Mouse (Mus musculus) WW6 (cell line): Measurements from ENCODE around the gene Ccdc27.

ENCODE experiments used
- DNase-seq: peaks from one replicate; pipeline ENCODE4 v3.0.0-alpha.2; 2013; ENCODE audit warnings: low read depth, low spot score

Ccdc27 gene

DNA sequence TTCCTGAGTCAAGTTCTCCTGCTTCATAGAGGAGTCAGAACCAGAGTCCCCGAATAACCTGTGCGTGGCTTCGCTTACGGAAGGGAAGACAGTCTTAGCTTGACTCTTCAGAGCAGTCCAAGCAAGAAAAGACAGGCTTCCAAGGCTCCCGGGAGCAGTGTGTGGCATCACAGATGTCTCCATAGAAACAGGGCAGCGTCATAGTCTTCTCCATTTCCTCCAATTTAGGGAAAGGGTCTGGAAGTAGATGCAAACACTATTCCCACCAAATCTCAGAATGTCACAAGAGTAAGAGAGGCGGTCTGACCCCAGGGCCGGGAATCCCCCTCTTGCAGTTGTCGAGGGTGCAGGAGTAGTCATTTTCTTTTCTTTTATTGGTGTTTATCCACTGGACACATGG, at the start of gene Ccdc27:
Ccdc27 (minus strand) TSS at position 101 of the 400 bp plus-strand sequence.
- DNase-seq, result no peak

DNA sequence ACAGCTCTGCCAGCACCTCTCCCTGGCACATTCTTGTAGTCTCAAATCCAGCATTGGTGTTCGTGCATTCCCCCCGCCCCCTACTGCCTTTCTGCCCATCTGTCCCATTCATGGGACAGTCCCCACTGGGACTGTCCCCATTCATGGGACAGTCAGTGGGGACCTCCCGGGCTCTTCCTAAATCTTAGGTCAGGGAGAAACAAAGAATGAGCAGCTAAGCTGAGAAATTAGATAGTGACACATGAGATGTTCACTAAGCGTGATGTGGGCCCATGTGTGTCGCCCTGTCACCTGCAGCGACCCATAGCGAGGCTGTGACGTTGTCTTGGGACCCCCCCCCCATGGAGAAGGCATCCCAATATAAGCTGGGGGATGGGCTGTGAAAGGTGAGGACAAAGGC, 48.9 kb upstream of the Ccdc27 start:
- DNase-seq, result no peak

DNA sequence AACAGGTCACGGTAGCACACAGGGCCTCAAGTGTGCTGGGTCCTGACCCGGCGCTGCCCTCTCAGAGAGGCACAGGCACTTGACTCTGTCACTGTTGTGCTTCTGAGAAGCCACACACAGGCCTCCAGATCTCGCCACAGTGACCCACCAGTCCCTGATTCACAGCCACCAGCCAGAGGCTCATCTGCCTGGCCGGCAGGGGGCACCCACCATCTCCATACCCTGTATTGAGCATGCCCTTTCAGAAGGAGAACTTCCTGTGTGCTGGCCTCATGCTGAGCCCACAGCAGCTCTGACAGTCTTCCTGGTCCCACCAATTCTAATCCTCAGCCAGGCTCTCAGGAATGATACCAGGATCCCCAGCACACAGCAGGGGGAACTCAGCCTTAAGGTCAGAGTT, 46.7 kb upstream of the Ccdc27 start:
- no peak for DNase-seq

DNA sequence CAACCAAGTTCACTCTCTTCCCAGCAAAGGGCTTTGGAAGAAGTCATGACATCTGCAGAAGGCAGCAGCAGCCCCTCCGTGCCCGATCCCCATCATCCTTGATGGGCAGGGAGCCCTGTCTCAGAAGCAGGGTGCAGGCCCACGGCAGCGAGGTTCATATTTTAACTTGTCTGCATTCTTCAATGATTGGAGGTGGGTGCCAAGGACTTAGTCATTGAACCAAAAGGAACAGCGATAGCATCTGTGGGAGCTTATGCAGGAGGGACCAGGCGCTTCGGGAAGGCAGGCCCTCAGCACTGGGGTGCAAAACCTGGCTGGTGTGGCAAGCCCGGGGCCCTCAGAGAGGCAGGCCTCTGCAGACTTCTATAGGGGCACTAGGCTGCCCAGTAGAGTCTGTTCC, 44.0 kb upstream of the Ccdc27 start:
- DNase-seq, result no peak

DNA sequence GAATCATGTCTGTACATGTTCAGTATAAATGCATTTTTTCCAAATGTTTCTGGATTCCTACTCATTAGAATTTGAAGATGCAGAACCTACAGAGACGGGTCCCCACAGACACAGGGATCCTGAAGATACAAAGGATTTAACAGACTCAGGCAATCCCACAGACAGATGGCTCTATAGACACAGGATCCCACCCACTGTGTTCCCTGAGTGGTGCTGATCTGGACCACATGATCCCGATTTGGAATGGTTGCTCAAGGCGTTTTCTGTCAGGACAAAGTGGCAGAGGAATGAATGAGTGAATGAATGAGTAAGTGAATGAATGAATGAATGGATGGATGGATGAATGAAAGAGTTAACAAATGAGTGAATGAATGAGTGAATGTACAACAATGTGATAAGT, 43.4 kb upstream of the Ccdc27 start:
- DNase-seq, result no peak

DNA sequence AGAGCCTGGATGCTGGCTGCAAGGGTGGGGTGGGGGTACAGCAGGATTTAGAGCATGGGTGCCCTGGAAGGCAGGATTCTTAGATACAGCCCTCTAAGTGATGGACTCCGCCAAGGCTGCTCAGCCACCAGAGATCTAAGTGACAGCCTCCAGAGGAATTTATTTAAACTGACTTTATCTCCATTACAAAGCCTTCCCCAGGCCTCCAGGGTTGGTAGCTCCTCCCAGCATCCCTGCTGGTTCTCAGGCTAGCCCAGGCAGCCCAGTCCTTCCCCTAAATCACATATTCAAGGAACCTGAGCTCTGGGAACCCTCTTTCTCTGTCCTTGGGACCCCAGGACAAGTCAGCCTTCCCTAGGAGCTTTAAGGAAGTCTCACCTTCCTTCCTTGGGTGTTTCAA, 39.5 kb upstream of the Ccdc27 start:
- peak; percentile 61 for DNase-seq

DNA sequence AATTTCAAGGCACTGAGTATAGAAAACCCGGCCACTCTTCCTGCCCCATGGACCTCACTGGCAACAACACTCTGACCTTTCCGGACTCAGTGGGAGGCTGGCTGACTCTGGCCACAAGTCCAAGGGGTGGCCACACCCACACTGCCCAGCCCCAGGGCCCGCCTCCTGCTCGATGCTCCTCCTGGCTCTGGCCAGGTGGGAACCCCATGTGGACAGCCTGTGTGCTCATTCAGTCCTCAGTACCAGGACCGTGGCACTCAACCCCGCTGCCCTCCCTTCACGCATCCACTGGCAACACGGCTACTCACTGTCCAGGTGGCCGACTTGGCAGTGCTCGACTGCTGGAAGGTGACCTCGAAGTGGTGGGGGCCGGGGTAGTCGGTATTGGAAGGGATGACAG, 38.5 kb upstream of the Ccdc27 start:
- no peak for DNase-seq

DNA sequence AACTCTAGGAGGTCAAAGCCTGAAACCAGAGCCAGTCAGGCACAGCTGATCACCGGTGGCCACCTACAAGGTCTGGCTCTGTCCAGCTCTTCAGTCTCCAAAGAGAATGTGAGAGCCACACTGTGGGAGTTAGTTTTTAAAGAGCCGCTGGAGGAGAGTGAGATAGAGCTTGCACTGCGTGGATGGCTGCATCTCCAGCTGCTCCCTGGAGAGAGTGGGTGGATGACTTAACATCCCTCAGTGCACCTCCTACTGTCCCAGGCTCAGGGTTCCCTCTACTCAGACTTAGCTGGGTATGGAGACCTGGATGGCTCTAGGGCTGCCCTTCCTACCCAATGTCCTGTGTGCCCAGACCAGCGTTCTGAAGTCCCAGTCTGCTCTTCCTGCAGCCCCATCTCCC, 37.7 kb upstream of the Ccdc27 start:
- DNase-seq, result no peak

DNA sequence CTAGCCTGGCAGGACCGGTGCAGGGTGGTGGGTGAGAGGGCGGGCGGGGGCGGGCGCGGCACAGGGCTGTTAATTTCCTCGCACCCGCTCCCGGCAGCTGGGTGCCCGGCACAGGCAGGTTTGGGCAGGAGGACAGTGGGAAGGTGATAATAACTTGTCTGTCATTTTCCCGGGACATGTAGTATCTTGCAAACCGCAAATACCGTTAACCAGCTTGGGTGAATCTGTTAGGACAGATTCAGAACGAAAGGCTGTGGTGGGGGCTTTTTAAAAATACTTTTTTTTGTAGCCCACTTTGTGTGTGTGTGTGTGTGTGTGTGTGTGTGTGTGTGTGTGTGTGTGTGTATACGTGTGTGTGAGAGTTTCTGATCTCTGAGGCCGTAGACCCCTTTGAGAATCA, 29.5 kb upstream of the Ccdc27 start:
- no peak for DNase-seq

DNA sequence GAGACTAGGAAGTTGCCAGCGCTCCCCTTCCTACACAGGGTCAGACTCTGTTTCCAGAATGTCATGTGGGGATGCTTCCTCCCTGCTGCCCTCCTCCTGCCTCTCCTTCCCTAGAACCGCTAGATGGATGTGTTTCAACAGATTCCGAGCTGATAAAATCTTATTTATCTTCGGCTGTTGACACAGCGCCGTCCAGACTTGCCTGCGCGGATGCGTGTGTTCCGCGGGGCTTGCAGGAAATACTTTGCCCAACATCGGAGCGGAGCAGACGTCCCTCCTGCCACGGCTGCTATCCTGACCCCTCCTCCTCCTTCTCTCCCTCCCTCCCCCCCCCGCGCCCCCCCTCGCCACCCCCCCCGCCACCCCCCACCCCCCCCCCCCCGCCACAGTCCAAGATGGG, 29.0 kb upstream of the Ccdc27 start:
- DNase-seq, result no peak

DNA sequence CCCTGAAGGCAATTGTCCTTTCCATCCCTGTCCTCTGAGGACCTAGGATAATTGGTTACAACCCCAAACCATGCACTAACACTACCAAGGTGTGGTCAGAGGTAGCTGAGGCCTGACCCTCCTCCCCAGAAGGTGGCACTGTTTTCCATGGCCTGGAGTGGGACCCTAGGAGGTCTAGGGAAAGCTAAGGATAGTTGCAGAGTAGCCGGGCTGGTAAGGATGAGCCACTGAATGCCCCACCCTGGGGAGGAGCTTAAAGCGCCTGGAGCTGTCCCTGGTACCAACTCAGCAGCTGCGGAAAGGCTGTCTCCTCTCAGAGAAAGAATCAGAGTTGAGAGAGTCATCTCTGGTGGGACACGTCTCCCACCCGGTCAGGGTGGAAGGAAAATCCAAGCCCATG, 28.4 kb upstream of the Ccdc27 start:
- DNase-seq, result peak; percentile 55

DNA sequence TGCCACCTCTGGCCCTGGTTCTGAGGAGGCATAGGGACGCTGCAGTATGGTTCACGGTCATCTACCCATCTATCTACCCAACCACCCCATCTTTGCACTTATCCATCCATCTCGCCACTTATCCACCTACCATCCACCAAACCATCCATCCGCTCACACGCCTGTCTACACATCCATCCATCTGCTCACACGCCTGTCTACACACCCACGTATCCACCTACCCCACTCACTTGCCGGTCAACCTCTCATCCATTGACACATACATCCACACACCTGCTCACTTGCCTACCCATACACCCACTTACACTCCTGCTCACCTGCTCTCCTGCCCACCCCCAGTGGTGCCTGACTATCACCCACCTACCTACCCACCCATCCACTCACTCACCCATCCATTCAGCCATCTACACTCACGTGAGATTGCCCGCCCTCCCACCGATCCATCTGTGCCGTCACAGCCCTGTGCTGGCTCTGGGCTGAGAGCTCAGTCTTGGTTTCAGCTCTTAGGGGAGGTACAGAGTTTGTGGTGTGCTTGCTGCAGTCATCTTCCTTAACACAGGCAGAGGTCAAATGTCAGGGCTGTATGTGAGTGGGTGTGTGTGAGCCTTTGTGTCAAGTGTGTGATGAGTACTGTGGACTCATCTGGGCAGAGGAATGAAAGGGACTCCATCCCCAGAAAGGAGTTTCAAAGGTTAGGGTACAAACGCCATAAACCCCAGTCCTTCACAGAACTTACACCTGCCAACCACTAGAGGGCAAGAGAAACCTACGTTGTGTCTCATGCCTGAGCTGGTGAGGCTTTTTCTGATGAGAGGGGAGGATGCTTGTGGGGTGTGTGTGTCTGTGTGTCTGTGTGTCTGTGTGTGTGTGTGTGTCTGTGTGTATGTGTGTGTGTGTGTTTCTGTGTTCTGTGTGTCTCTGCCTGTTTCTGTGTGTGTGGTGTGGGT, 22.6 kb upstream of the Ccdc27 start:
- DNase-seq, result no peak

DNA sequence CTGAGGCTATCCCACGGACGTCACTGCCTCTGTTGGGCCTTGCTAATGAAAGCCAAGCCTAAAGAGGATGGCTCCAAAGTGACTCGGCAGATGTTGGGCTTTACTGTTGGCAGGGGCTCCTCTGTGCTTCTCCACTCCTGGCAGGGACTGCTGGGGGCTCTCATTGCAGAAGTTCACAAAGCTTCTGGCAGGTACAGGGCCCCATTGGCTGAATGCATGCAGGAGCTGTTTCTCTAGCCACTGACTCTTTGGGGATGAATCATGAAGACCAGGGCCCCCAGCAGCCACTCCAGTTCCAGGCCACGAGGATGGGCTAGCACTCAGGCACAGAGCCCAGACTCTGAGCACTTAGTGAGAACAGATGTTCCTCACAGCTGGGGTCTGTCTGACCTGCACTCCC, 15.2 kb upstream of the Ccdc27 start:
- no peak for DNase-seq

DNA sequence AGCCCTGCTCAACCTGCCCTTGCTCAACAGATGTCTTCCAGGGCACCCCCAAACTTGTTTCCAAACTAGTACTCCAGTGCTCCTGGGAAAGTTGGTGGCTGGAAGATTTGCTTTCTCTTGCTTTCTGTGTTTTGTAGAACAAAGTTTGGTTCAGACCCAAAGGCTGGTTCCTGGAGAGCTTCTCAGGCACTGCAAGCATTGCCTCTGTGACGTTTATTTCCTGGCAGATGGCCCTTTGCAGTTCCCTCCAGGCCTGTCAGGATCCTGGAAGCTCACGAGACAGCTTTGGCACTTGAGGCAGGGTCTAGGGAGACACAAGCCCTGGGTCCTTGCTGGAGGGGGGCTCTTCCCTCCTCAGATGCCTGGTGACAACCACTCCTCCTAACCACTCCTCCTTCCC, 14.2 kb upstream of the Ccdc27 start:
- DNase-seq, result no peak

DNA sequence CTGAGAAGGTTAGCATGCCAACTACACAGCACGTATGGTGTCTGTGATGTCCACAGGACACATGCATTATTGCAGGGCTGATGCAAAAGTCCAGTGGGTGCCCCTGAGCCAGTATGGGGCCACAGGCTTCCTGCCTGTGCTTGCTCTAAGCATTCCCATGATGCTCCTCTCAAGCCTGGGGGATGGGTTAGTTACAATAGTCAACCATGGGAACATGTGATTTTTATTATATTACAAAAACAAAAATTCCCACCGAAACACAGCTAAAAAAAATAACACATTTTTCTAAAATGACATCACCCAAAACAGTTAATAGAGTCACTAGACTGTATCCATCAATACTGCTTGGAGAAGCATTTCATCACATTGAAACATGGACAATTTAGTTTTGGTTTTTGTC, 13.6 kb upstream of the Ccdc27 start:
- no peak for DNase-seq

DNA sequence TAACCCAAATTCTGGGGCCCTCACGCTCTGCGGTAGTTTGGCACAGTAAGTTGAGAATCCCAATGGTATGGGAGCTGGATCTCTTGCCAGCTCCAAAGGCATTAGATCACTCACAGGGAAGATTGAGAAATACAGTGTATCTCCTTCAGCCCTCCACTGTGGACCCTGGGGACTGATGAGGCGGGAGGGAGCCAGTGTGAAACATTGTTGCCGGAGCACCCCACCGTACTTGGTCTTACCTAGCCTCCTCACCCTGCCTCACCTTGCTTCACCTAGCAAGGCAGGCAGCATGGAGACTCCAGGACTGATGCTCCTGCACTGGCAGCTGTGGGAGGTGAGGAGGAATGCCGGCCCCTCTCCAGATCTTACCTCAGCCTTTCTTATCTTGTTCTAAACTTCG, 13.0 kb upstream of the Ccdc27 start:
- DNase-seq, result no peak

DNA sequence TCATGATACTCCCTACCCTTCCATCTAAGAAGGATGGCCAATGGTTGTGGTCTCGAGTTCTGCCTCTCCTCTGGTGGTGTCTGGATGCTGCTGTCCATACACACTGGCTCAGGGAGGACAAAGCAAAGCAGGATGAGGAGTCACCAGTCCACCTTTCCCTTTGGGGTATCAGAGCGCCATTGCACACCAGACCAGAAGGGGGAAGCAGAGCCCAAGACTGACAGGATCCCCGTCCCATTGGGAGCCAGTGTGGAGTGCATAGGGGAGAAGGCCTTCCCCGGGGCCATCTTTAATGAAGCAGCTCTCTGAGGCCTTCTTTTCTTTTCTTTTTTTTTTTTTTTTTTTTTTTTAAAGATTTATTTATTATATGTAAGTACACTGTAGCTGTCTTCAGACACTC, 10.6 kb upstream of the Ccdc27 start:
- DNase-seq, result no peak

DNA sequence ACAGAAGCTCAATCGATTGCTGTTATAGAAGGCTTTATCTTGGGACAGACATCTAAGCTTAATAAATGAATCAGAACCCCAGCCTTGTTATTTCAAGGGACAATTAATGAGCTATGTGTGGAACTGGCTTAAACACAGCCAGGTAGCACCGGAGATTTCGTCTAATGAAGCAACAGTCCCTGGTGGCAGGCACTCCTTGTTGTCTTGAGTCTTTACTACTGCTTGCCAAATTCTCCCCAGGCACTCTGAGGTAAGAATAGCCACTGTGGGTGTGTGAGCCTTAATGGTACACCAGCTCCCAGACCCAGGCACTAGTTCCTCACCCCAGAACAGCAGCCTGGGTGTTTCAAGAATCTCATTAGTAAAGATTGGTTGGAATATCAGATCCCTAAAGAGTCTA, 8.9 kb upstream of the Ccdc27 start:
- DNase-seq, result no peak

DNA sequence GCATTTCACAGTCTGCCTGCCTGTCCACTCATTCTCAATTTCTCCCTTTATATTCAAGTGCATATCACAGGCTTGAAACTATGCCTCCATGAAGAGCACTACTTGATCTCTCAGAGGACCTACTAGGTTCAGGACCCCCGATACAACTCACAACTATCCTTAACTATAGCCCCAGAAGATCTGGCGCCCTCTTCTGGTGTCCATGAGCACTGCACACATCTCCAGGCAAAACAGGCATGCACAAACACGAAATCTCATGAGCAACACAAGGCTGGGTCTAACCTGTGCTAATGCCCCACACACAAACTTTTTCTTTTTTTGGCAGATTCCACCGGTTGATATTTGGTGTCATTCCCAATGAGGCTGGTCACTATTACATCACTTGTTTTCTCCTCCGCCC, 3.4 kb upstream of the Ccdc27 start:
- DNase-seq, result no peak

DNA sequence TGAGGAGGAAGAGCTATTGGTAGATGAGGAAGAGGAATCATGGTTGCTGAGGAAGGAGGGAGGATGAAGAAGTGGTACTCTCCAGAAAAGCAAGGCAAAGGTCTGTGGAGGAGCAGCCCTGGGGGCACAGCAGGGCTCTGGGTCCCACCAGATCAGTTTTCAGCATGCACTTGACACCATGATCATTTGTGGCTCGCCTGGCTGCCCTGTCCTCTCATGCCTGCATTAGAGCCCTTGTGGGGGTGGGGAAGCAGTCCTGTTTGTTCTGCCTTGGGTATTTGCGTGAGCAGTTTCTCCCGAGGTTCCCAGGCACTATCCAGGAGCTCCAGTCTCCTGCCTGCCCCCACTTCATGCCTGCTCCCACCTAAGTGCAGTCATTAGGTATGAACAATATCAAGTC, 5.4 kb downstream of the Ccdc27 start:
- no peak for DNase-seq

DNA sequence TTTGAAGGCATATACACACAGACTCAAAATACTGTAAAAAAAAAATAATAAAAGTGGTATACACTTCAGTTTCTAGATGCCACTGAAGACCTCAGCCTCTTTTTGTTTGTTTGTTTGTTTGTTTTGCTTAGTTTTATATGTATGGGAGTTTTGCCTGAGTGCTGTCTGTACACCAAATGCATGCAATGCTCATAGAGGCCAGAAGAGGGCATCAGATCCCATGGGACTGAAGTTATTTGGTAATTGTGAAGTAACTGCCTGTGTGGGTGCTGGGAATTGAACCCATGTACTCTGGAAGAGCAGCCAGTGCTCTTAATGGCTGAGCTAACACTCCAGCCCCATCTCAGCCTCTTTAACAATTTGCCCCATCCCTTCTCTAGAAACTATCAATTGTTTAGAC, 13.8 kb downstream of the Ccdc27 start:
- no peak for DNase-seq

DNA sequence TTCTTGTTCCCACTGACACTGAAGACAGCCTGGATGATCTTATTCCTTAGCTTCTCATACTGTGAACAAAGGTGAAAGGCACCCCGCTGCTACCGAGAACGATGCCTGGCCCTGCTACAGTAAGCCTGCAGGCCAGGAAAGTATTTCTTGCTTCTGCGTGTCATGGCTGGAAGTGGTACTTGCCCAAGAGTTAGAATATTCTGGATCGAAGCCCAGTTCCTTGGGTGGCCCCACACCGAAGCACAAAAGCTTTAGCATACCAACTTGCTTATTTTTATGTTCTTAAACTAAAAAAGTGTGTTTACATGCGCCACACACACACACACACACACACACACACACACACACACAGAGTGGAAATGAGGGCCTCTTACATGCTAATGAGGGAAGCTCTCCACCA, 14.4 kb downstream of the Ccdc27 start:
- DNase-seq, result no peak

DNA sequence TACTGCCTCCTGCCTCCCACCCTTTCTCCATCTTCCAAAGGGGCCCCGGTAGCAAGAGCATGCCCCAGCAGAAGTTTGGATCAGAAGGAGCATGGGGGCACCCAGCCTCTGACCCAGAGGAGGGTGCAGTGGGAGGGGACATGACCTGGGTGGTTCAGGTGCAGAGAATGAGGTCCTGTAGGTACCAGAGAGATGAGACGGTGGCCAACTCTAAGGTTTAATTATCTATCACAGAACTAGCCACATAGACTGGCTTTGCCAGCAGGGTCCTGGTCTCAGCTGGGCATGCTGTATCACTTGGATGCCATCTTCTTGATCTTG, 16.1 kb downstream of the Ccdc27 start:
- no peak for DNase-seq
